Mouse (Mus musculus) subcutaneous adipose tissue, adult 2 months (tissue): ENCODE measurements around the gene Lacc1. TPM values are rescaled to one million over a fixed set of nuclear protein-coding genes. Genes with fewer than 3 reads are reported as not detected.

ENCODE experiments used
- polyA plus RNA-seq: library from polyadenylated mRNA; depleted of rRNA; stranded (reverse); fragments of >200 nt; gene quantifications from 2 replicates; pipeline ENCODE4 v1.2.3, GENCODE M21; 2012; ENCODE audit warnings: low replicate concordance; rRNA removed

Gene Lacc1
- polyA plus RNA-seq, result 13.5 and 13.6 TPM in 2 replicates

GRCm38 (mm10) chr14:77036226-77037046, at the start of gene Lacc1, which contains the start of gene Ccdc122:
Gene Lacc1 (minus strand): TSS chr14:77036904.
Gene Ccdc122 (plus strand): TSS chr14:77036772.

Other genes starting within 250 kb of the Lacc1 start
- gene Ccdc122, start 132 bp downstream of the Lacc1 start, polyA plus RNA-seq, result 2.8 and 2.9 TPM in 2 replicates
- 2.1 and 3.1 TPM in 2 replicates for gene Enox1, start 119.9 kb upstream of the Lacc1 start, polyA plus RNA-seq